Mouse (Mus musculus) cerebellum, adult 2 months (tissue): ENCODE measurements around the gene Itpa. TPM values are rescaled to one million over a fixed set of nuclear protein-coding genes. Genes with fewer than 3 reads are reported as not detected.

ENCODE experiments used
- DNase-seq, 2 experiments: peaks; one replicate each; pipeline ENCODE4 v3.0.0; 2021
- H3K27ac ChIP-seq: fragments of 200-500 bp; 2 replicates; pipeline ENCODE4 v1.5.1; 2012; ENCODE audit warnings: low read length, control low read depth, inconsistent platforms; ENCODE audit not compliant: insufficient read depth
- H3K27me3 ChIP-seq: fragments of 200-500 bp; 2 replicates; pipeline ENCODE4 v1.6.1; 2012; ENCODE audit warnings: inconsistent platforms, mild to moderate bottlenecking, low read length, moderate library complexity; ENCODE audit not compliant: control insufficient read depth, insufficient read depth
- H3K4me1 ChIP-seq: fragments of 200-500 bp; 2 replicates; pipeline ENCODE4 v1.6.1; 2011; ENCODE audit warnings: low read length; ENCODE audit not compliant: control insufficient read depth, insufficient read depth
- H3K4me3 ChIP-seq: fragments of 200-500 bp; replicated peaks from 2 replicates; pipeline ENCODE3; 2011; ENCODE audit warnings: mild to moderate bottlenecking, low read depth, low read length, control low read depth; ENCODE audit not compliant: insufficient read depth
- CTCF ChIP-seq: fragments of 200-500 bp; IDR thresholded peaks from 2 replicates; pipeline ENCODE4 v1.5.1; 2011; ENCODE audit warnings: low read depth, mild to moderate bottlenecking, control low read depth, low read length, moderate library complexity, borderline replicate concordance; ENCODE audit not compliant: insufficient read depth
- POLR2A ChIP-seq: fragments of 200-500 bp; IDR thresholded peaks from 2 replicates; pipeline ENCODE4 v1.6.1; 2011; ENCODE audit warnings: low read length, control low read depth, borderline replicate concordance; ENCODE audit not compliant: insufficient read depth
- WGBS: fragments of 180-500 bp; shearing (Covaris S2); methylation state at CpG from one replicate; pipeline ENCODE4 v1.1.7; 2018; 5-methylcytosine and 5-hydroxymethylcytosine counted together
- polyA plus RNA-seq: library from polyadenylated mRNA; depleted of rRNA; stranded (reverse); fragments of >200 nt; gene quantifications from 2 replicates; pipeline ENCODE4 v1.2.3, GENCODE M21; 2012

Itpa gene
- polyA plus RNA-seq, 1 experiment: 50.7 TPM

DNA sequence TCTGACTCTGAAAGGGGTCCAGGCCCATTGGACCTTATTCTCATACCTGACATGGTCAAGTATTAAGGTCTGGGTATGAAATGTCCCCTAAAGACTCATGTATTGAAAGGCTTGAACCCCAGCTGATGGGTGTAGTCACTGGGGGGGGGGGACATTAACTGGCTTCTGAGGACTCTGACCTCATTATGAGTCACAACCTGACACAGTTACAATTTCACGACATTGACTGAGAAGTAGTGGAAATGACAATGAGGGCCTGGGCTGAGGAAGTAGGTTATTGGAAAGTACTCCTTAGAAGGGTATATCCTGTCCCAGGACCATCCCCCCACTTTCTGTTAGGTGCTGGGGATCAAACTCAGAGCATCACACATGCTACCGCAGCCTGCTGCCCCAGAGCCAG is 21.6 kb downstream of the Itpa start:
- Histone ChIP-seq H3K27ac (no peak overlapping the region), H3K27me3 (no peaks in the 10 kb centered on the region), H3K4me1 (no peaks in the 10 kb centered on the region), H3K4me3 (no peak overlapping the region)
- TF ChIP-seq POLR2A (no peak), CTCF (no peak)
- WGBS: 84% methylated on average over 2 of the region's 2 CpGs
- no peak for DNase-seq

DNA sequence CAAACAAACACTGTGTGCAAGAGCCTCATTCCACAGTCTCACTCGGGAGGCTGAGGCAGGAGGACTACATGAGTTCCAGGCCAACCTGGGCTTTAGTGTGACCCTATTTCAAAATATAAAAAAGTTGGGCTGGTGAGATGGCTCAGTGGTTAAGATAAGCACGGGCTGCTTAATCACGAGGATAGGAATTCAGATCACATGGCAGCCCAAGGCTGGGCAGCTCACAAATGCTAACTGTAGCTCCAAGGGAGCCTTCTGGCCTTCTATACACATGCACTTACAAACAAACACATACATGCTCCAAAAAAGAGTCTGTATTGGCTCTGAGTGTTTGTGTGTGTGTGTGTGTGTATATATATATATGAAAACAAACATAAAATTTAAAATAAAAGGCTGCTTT is 26.2 kb downstream of the Itpa start:
- H3K27me3 ChIP-seq: no peaks in the 10 kb centered on the region
- TF ChIP-seq CTCF (no peak), POLR2A (no peak)
- 47% methylated on average over 3 of the region's 3 CpGs for WGBS
- no peak for DNase-seq
- no peak overlapping the region for H3K27ac ChIP-seq
- no peak overlapping the region for H3K4me3 ChIP-seq
- H3K4me1 ChIP-seq: peaks cover 6% of the 10 kb centered on the region

DNA sequence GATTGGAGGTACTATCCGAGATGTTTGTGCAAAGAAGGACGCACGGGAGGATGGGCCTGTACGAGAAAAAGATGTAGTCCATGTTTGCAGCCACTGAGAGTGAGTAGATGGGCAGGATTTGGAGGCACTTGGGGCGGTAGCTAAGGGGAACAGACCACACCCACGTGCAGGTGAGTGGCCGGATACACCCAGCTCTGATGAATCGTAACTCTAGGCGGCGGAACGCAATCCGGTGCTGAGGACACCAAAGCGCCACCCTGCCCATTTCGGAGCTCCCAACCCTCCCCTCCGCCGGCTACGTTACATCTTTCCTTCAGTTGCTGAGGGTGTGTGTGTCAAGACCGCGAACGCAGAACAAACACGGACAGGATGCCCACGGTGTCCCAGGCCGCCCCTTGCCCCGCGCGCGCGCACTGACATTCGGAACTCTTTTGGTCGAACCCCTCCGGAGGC is 29.3 kb downstream of the Itpa start:
- Histone ChIP-seq H3K27ac (no peak overlapping the region), H3K4me3 (peak overlapping the region; percentile 48), H3K4me1 (peaks cover 6% of the 10 kb centered on the region), H3K27me3 (no peaks in the 10 kb centered on the region)
- TF ChIP-seq POLR2A (no peak), CTCF (no peak)
- DNase-seq: no peak
- 1% methylated on average over 31 of the region's 31 CpGs for WGBS

DNA sequence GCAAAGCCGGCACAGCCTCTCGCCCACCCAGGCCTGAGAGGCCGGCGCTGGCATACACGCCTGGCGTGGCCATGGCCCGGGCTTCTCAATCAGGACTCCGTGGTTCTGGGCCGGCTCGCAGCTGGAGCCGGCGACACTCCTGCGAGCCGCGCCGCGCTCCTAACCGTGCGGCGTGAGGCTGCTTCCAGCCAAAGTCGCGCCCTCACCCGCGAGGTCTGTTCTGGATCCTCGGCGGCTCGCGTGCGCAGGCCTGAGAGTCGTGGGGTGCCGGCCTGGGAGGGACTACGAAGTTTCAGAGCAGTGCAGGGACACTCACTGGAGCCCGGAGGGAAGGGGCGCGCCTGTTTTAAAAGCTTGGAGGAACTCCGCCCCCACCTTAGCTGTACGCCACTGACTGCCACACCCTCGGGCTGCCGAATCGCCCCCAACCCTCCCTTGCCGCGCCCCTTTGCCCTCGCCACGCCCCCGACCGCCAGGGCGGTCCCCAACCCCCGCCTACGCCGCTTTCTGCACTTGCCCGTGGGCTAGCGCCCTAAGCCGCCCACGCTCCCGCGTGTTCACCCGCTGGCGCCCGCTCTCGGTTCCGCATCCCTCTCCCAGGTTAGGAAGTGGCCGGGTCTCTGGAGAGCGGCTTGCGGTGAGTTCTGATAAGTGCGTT is 29.9 kb downstream of the Itpa start, which contains the start of gene Slc4a11:
Gene Slc4a11, minus strand, starts transcription at position 367 of the 658 bp plus-strand sequence.
- Histone ChIP-seq H3K4me1 (peaks cover 6% of the 10 kb centered on the region), H3K4me3 (peak within 1 kb of the TSS; percentile 48), H3K27me3 (no peaks in the 10 kb centered on the region), H3K27ac (no peak within 1 kb of the TSS)
- no peak for TF ChIP-seq POLR2A
- TF ChIP-seq CTCF: no peak
- WGBS: 1% methylated on average over 65 of the region's 65 CpGs
- peak in 1 of 2 experiments; percentile 21 for DNase-seq

DNA sequence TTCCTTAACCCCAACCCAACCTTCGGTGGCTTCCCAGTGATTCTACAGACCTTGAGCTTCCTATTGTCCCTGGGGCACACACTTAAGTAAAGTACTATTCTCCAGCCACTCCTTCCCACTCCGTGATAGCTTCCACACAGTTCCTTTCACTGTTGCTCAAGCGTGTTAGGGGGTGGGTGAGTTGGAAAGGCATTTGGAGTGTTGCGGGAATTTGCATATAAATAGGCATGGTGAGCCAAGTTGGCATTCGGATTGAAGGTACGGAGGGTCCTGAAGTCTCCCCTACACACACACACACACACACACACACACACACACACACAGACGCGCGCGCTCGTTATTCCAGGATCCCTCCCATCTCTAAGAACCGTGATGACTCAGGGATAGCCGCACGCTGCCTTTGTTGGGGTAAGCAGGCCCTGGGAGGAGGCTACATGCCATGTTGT is 30.4 kb downstream of the Itpa start:
- TF ChIP-seq CTCF (no peak), POLR2A (no peak)
- Histone ChIP-seq H3K4me1 (peaks cover 6% of the 10 kb centered on the region), H3K27me3 (no peaks in the 10 kb centered on the region), H3K4me3 (peak overlapping the region; percentile 48), H3K27ac (no peak overlapping the region)
- 8% methylated on average over 14 of the region's 14 CpGs for WGBS
- no peak for DNase-seq

DNA sequence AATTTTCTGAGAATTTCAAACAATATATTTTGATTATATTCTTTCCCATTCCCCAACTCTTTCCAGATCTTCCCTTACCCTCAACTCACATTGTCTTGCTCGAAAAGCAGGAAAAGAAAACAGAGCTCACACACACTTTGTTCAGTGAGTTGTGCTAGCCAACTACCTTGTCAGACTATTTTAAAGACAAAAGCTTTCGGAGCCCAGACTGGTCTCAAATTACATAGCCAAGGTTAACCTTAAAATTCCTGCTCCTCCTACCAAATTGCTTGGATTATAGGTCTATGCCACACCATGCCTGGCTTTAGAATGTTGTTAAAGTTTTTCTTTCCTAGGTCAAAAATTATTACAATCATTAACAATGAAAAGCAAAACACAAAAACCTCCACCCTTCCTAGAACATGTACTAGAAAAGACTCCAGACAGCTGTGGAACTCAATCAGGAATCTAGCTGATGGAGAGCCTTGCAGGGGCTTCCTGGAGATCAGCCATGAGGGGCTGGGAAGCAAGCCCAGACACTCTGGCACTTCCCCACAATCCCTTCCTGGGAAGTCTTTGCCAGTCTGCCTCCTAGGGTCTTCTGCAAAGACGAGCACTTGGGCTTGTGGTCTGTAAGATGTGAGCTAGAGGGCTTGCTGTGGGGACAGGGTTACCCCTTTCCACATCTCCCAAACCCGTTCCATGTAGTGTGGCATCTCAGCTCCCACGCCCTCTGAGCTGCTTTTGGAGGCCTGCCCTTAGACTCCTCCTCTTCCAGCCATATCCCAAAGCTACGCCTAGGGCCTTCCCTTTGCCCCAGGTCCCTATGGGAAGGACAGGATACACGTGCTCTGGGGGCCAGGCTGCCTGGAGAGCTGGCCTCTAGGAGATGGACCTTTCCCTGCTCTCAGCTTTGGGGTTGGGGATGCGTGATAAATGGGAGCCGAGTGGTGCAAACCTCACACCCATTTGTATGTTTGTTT is 36.9 kb downstream of the Itpa start:
- no peak for TF ChIP-seq CTCF
- TF ChIP-seq POLR2A: no peak
- Histone ChIP-seq H3K4me3 (no peak overlapping the region), H3K27me3 (no peaks in the 10 kb centered on the region), H3K27ac (no peak overlapping the region), H3K4me1 (no peaks in the 10 kb centered on the region)
- DNase-seq: no peak
- 33% methylated on average over 9 of the region's 9 CpGs for WGBS

DNA sequence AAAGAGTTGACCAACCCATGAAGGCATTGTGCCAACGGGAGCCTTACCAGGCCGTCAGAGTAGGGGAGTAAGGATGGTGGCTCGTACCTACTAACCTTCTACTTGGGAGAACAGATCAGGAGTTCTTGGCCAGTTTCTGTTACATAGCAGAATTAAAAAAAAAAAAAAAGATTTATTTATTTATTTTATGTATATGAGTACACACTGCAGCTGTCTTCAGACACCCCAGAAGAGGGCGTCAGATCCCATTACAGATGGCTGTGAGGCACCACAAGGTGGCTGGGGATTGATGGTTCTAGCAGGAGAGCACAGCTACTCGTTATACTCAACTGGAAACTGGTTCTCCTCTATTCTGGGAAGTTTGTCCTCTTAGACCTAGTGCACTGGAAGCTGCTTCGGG is 37.8 kb downstream of the Itpa start:
- Histone ChIP-seq H3K27ac (no peak overlapping the region), H3K27me3 (no peaks in the 10 kb centered on the region), H3K4me3 (no peak overlapping the region), H3K4me1 (no peaks in the 10 kb centered on the region)
- DNase-seq: no peak
- TF ChIP-seq CTCF (no peak), POLR2A (no peak)
- WGBS: 63% methylated on average over 6 of the region's 6 CpGs
